Mouse (Mus musculus): ENCODE results near the gene Cenpo. TPM values are rescaled to one million over a fixed set of nuclear protein-coding genes. Genes with fewer than 3 reads are reported as not detected.

Cenpo gene
- polyA plus RNA-seq (2014; fragmentation: Nextera tagmentation; extraction: Ambion mirVana): 22.1 and 23.0 TPM in 2 replicates

GRCm38 (mm10) chr12:4233572-4234508 is at the start of gene Cenpo, which contains the start of gene Ptrhd1:
Cenpo (minus strand) TSS chr12:4234294.
Ptrhd1 (plus strand) TSS chr12:4234027.
- DNase-seq (ENCODE audit: low spot score): peak; percentile 96
- no peaks in the 10 kb centered on the region for H3K36me3 ChIP-seq (replicated peaks; ENCODE audit: control insufficient read depth, insufficient read depth, low read depth, low read length)
- H3K4me3 ChIP-seq (ENCODE audit: low read depth, low read length): peak within 1 kb of the TSS; percentile 69
- H3K4me2 ChIP-seq (ENCODE audit: low read depth, low read length): peak within 1 kb of the TSS; percentile 49
- peak within 1 kb of the TSS; percentile 65 for H3K9ac ChIP-seq (replicated peaks; ENCODE audit: low read length)
- peak within 1 kb of the TSS; percentile 63 for H3K27ac ChIP-seq (replicated peaks; ENCODE audit: low read depth, low read length)
- peak; percentile 98 for ATAC-seq (replicated peaks; ENCODE audit: insufficient number of reproducible peaks, low FRiP score, low TSS enrichment, low read depth)
- H3K9me3 ChIP-seq (replicated peaks; ENCODE audit: control insufficient read depth, low read length): no peaks in the 10 kb centered on the region
- no peaks in the 10 kb centered on the region for H3K27me3 ChIP-seq (ENCODE audit: control insufficient read depth, insufficient read depth, low read length)
- H3K4me1 ChIP-seq (ENCODE audit: control insufficient read depth, insufficient read depth, low read length): no peaks in the 10 kb centered on the region
- under 1% methylated on average over 50 of the region's 50 CpGs for WGBS

- H3K4me3 ChIP-seq (ENCODE audit: low read depth, low read length): no peak overlapping the region
- WGBS: 91% methylated on average over 3 of the region's 3 CpGs
- ATAC-seq (replicated peaks; ENCODE audit: insufficient number of reproducible peaks, low FRiP score, low TSS enrichment, low read depth) (no peak), DNase-seq (ENCODE audit: low spot score) (no peak)
- H3K36me3 ChIP-seq (replicated peaks; ENCODE audit: control insufficient read depth, insufficient read depth, low read depth, low read length): no peaks in the 10 kb centered on the region
- no peaks in the 10 kb centered on the region for H3K27me3 ChIP-seq (ENCODE audit: control insufficient read depth, insufficient read depth, low read length)
- no peaks in the 10 kb centered on the region for H3K9me3 ChIP-seq (replicated peaks; ENCODE audit: control insufficient read depth, low read length)
- no peak overlapping the region for H3K9ac ChIP-seq (replicated peaks; ENCODE audit: low read length)
- no peak overlapping the region for H3K27ac ChIP-seq (replicated peaks; ENCODE audit: low read depth, low read length)
- no peak overlapping the region for H3K4me2 ChIP-seq (ENCODE audit: low read depth, low read length)
- H3K4me1 ChIP-seq (ENCODE audit: control insufficient read depth, insufficient read depth, low read length): no peaks in the 10 kb centered on the region
Measured at GRCm38 (mm10) chr12:4279878-4280277, 45.8 kb upstream of the Cenpo start.

GRCm38 (mm10) chr12:4278978-4279755 is 45.1 kb upstream of the Cenpo start:
- no peak overlapping the region for H3K4me3 ChIP-seq (ENCODE audit: low read depth, low read length)
- no peaks in the 10 kb centered on the region for H3K4me1 ChIP-seq (ENCODE audit: control insufficient read depth, insufficient read depth, low read length)
- H3K9me3 ChIP-seq (replicated peaks; ENCODE audit: control insufficient read depth, low read length): no peaks in the 10 kb centered on the region
- H3K36me3 ChIP-seq (replicated peaks; ENCODE audit: control insufficient read depth, insufficient read depth, low read depth, low read length): no peaks in the 10 kb centered on the region
- no peaks in the 10 kb centered on the region for H3K27me3 ChIP-seq (ENCODE audit: control insufficient read depth, insufficient read depth, low read length)
- WGBS: 84% methylated on average over 3 of the region's 3 CpGs
- no peak overlapping the region for H3K4me2 ChIP-seq (ENCODE audit: low read depth, low read length)
- no peak overlapping the region for H3K27ac ChIP-seq (replicated peaks; ENCODE audit: low read depth, low read length)
- no peak overlapping the region for H3K9ac ChIP-seq (replicated peaks; ENCODE audit: low read length)
- DNase-seq (ENCODE audit: low spot score) (no peak), ATAC-seq (replicated peaks; ENCODE audit: insufficient number of reproducible peaks, low FRiP score, low TSS enrichment, low read depth) (no peak)

GRCm38 (mm10) chr12:4271078-4271477 is 37.0 kb upstream of the Cenpo start:
- no peaks in the 10 kb centered on the region for H3K27me3 ChIP-seq (ENCODE audit: control insufficient read depth, insufficient read depth, low read length)
- 91% methylated on average over 6 of the region's 6 CpGs for WGBS
- ATAC-seq (replicated peaks; ENCODE audit: insufficient number of reproducible peaks, low FRiP score, low TSS enrichment, low read depth) (no peak), DNase-seq (ENCODE audit: low spot score) (no peak)
- no peak overlapping the region for H3K27ac ChIP-seq (replicated peaks; ENCODE audit: low read depth, low read length)
- no peaks in the 10 kb centered on the region for H3K36me3 ChIP-seq (replicated peaks; ENCODE audit: control insufficient read depth, insufficient read depth, low read depth, low read length)
- H3K4me2 ChIP-seq (ENCODE audit: low read depth, low read length): no peak overlapping the region
- H3K9me3 ChIP-seq (replicated peaks; ENCODE audit: control insufficient read depth, low read length): no peaks in the 10 kb centered on the region
- no peak overlapping the region for H3K9ac ChIP-seq (replicated peaks; ENCODE audit: low read length)
- H3K4me3 ChIP-seq (ENCODE audit: low read depth, low read length): no peak overlapping the region
- no peaks in the 10 kb centered on the region for H3K4me1 ChIP-seq (ENCODE audit: control insufficient read depth, insufficient read depth, low read length)

GRCm38 (mm10) chr12:4267765-4268164 is 33.7 kb upstream of the Cenpo start:
- DNase-seq (ENCODE audit: low spot score): no peak
- no peaks in the 10 kb centered on the region for H3K9me3 ChIP-seq (replicated peaks; ENCODE audit: control insufficient read depth, low read length)
- H3K4me2 ChIP-seq (ENCODE audit: low read depth, low read length): no peak overlapping the region
- H3K9ac ChIP-seq (replicated peaks; ENCODE audit: low read length): no peak overlapping the region
- no peaks in the 10 kb centered on the region for H3K36me3 ChIP-seq (replicated peaks; ENCODE audit: control insufficient read depth, insufficient read depth, low read depth, low read length)
- H3K4me1 ChIP-seq (ENCODE audit: control insufficient read depth, insufficient read depth, low read length): no peaks in the 10 kb centered on the region
- H3K27ac ChIP-seq (replicated peaks; ENCODE audit: low read depth, low read length): no peak overlapping the region
- H3K27me3 ChIP-seq (ENCODE audit: control insufficient read depth, insufficient read depth, low read length): no peaks in the 10 kb centered on the region
- no peak overlapping the region for H3K4me3 ChIP-seq (ENCODE audit: low read depth, low read length)
- 95% methylated on average over 4 of the region's 4 CpGs for WGBS
- ATAC-seq (replicated peaks; ENCODE audit: insufficient number of reproducible peaks, low FRiP score, low TSS enrichment, low read depth): no peak

- H3K4me1 ChIP-seq (ENCODE audit: control insufficient read depth, insufficient read depth, low read length): no peaks in the 10 kb centered on the region
- 90% methylated on average over 16 of the region's 16 CpGs for WGBS
- ATAC-seq (replicated peaks; ENCODE audit: insufficient number of reproducible peaks, low FRiP score, low TSS enrichment, low read depth) (no peak), DNase-seq (ENCODE audit: low spot score) (no peak)
- H3K27me3 ChIP-seq (ENCODE audit: control insufficient read depth, insufficient read depth, low read length): no peaks in the 10 kb centered on the region
- H3K36me3 ChIP-seq (replicated peaks; ENCODE audit: control insufficient read depth, insufficient read depth, low read depth, low read length): no peaks in the 10 kb centered on the region
- no peaks in the 10 kb centered on the region for H3K9me3 ChIP-seq (replicated peaks; ENCODE audit: control insufficient read depth, low read length)
- H3K4me3 ChIP-seq (ENCODE audit: low read depth, low read length): no peak overlapping the region
- no peak overlapping the region for H3K27ac ChIP-seq (replicated peaks; ENCODE audit: low read depth, low read length)
- no peak overlapping the region for H3K4me2 ChIP-seq (ENCODE audit: low read depth, low read length)
- no peak overlapping the region for H3K9ac ChIP-seq (replicated peaks; ENCODE audit: low read length)
Measured at GRCm38 (mm10) chr12:4252742-4253655, 18.9 kb upstream of the Cenpo start.

GRCm38 (mm10) chr12:4249786-4250185 is 15.7 kb upstream of the Cenpo start:
- Histone ChIP-seq H3K27ac (replicated peaks; ENCODE audit: low read depth, low read length) (no peak overlapping the region), H3K4me2 (ENCODE audit: low read depth, low read length) (no peak overlapping the region), H3K9ac (replicated peaks; ENCODE audit: low read length) (no peak overlapping the region), H3K36me3 (replicated peaks; ENCODE audit: control insufficient read depth, insufficient read depth, low read depth, low read length) (no peaks in the 10 kb centered on the region), H3K9me3 (replicated peaks; ENCODE audit: control insufficient read depth, low read length) (no peaks in the 10 kb centered on the region), H3K4me1 (ENCODE audit: control insufficient read depth, insufficient read depth, low read length) (no peaks in the 10 kb centered on the region), H3K4me3 (ENCODE audit: low read depth, low read length) (no peak overlapping the region), H3K27me3 (ENCODE audit: control insufficient read depth, insufficient read depth, low read length) (no peaks in the 10 kb centered on the region)
- ATAC-seq (replicated peaks; ENCODE audit: insufficient number of reproducible peaks, low FRiP score, low TSS enrichment, low read depth) (no peak), DNase-seq (ENCODE audit: low spot score) (no peak)
- WGBS: 85% methylated on average over 6 of the region's 6 CpGs
